Mouse (Mus musculus): ENCODE results near the gene Sox5. TPM values are rescaled to one million over a fixed set of nuclear protein-coding genes. Genes with fewer than 3 reads are reported as not detected.

Sox5 gene
- total and polyA plus RNA-seq, 2 experiments from 2014 or later = 26.2 to 32.9 TPM

DNA sequence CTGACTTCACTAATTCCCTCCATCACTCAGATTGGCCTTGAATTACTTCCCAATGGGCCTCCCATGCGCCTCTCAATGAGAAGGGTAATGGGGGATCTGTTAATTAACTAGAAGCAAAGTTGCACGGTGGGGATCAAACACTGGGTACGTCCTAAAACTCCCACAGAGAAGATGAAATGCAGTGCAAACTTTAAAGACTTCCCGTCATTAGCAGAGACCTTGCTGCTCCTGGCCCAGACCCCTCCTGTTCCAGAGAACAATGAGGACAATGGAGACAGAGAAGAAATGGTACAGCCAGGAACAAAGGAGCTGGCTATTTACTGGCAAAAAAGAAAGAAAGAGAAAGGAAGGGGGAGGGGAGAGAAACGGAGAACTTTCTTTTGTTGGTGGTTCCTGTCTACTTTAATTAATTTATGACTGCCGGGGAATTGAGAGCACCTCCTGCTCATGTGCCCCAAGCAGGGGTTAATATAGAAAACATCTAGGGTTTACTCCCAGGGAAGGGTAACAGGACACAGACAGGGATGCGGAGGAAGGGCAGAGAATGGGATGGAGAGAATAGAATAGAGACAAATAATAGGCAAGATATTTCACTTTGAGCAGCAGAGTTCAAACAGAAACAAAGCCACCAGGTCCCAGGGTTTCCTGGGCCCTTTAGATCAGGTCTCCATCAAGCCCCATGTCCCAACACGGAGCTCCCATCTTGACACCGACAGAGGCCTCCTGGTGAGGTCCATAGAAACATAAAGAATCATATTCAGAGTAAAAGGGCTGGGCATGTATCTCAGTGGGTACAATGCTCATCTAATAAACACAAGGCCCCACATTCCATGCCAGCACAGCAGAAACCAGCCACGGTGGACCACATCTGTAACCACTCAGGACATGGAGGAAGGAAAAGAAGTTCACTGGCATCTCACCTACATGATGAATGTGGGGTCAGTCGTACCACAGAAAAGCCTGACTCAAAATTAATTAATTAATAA, 327.2 kb downstream of the Sox5 start:
- no peak for DNase-seq (ENCODE audit: low spot score)
- 24% methylated on average over 11 of the region's 11 CpGs for WGBS
- no peak for TF ChIP-seq CTCF (IDR thresholded peaks at IDR 0.05; ENCODE audit: low read depth)
- Histone ChIP-seq H3K4me3 (ENCODE audit: low read length) (no peak overlapping the region), H3K4me1 (ENCODE audit: insufficient read depth, low read length) (peaks cover 4% of the 10 kb centered on the region; the same call in 1 of the 2 replicates), H3K9ac (replicated peaks; ENCODE audit: low read length) (no peak overlapping the region), H3K36me3 (ENCODE audit: insufficient read depth, low read length) (no peaks in the 10 kb centered on the region), H3K4me2 (ENCODE audit: low read depth, low read length) (no peak overlapping the region), H3K27ac (no peak overlapping the region), H3K9me3 (ENCODE audit: low read length) (no peaks in the 10 kb centered on the region), H3K27me3 (ENCODE audit: insufficient read depth, low read length) (0 out of 2 replicates have a peak, but pooled peaks cover 3% of the 10 kb centered on the region)
- ATAC-seq = no peak

DNA sequence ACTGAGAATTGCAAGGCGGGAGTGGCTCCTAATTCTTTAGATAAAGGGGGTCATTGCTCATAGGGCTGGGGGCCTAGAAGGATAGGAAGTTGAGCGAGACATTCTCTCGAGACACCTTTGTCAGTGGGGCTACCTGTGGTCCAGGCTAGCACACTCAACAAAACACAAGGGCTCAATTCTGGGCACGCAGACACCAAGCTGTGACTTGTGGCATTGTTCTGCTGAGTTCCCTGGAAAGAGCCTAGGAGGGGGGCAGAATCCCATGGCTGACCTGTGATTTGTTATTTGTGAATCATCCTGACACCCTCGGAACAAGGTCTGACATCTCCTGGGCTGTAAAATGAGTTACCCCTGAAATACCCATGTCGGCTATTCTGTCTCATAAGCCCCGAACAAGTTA, 328.2 kb downstream of the Sox5 start:
- H3K27me3 ChIP-seq (ENCODE audit: insufficient read depth, low read length) = 0 out of 2 replicates have a peak, but pooled peaks cover 3% of the 10 kb centered on the region
- no peak for TF ChIP-seq CTCF (IDR thresholded peaks at IDR 0.05; ENCODE audit: low read depth)
- H3K9ac ChIP-seq (replicated peaks; ENCODE audit: low read length) = no peak overlapping the region
- no peak overlapping the region for H3K4me3 ChIP-seq (ENCODE audit: low read length)
- no peak overlapping the region for H3K4me2 ChIP-seq (ENCODE audit: low read depth, low read length)
- DNase-seq (ENCODE audit: low spot score) = no peak
- 41% methylated on average over 7 of the region's 7 CpGs for WGBS
- no peak for ATAC-seq
- no peaks in the 10 kb centered on the region for H3K36me3 ChIP-seq (ENCODE audit: insufficient read depth, low read length)
- H3K9me3 ChIP-seq (ENCODE audit: low read length) = no peaks in the 10 kb centered on the region
- H3K27ac ChIP-seq = no peak overlapping the region
- peaks cover 4% of the 10 kb centered on the region; the same call in 1 of the 2 replicates for H3K4me1 ChIP-seq (ENCODE audit: insufficient read depth, low read length)

DNA sequence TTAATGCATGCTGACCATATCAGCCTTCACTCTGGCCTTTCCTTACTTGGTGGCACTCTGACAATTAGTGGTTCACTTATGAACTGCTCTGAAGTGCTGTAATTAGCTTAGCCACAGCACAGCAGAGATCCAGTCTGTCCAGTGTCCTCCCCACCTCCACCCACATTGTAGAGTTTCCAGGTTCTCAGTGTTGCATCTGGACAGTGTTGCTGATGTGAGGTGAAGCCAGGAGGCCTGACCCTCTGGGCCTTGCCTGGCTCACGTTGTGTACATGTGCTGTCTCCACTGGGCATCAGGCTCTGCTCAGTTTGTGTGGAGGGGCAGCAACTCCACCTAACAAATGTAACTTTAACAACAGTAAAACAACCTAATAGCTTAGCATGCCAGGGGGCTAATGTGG, 328.6 kb downstream of the Sox5 start:
- Histone ChIP-seq H3K9me3 (ENCODE audit: low read length) (no peaks in the 10 kb centered on the region), H3K27ac (no peak overlapping the region), H3K4me3 (ENCODE audit: low read length) (no peak overlapping the region), H3K4me2 (ENCODE audit: low read depth, low read length) (no peak overlapping the region), H3K27me3 (ENCODE audit: insufficient read depth, low read length) (0 out of 2 replicates have a peak, but pooled peaks cover 3% of the 10 kb centered on the region), H3K4me1 (ENCODE audit: insufficient read depth, low read length) (peaks cover 4% of the 10 kb centered on the region; the same call in 1 of the 2 replicates), H3K36me3 (ENCODE audit: insufficient read depth, low read length) (no peaks in the 10 kb centered on the region), H3K9ac (replicated peaks; ENCODE audit: low read length) (no peak overlapping the region)
- no peak for ATAC-seq
- no peak for TF ChIP-seq CTCF (IDR thresholded peaks at IDR 0.05; ENCODE audit: low read depth)
- WGBS = 16% methylated on average over 1 of the region's 1 CpGs
- DNase-seq (ENCODE audit: low spot score) = no peak

DNA sequence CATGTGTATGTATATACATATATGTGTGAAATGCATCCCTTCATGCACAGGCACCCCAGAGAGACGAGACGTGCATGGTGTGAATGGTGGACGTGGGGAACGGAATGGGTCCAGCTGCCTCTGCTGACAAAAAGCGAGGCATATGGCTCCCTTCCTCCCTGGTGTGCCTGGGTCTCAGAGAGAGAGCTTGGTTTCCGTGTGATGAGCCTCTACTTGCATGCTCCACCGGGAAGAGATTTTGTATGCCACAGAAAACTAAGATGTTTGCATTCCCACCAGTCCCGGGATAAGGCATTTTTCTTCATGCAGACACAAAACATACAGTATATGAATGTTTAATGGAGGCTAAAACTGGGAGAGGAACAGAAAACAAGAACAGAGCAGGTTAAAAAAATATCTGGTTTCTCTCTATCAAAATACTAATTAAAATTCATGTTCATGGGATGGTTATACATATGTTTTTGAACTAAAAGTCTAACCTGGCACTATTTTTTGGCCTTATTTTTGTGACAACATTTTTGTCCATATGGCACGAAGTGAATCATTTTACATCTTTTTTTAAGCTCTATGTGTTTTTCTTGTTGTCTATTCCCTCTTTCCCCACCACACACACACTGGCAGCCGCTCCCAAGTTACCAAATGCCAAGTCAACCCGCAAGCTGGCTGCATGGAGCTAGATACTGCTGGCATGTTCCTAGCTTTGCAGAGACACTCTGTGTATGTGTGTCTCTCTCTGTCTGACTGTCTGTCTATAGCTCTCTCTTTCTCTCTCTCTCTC, 329.4 kb downstream of the Sox5 start:
- peak; percentile 34 for DNase-seq (ENCODE audit: low spot score)
- no peak for TF ChIP-seq CTCF (IDR thresholded peaks at IDR 0.05; ENCODE audit: low read depth)
- ATAC-seq = no peak
- 53% methylated on average over 11 of the region's 11 CpGs for WGBS
- H3K27me3 ChIP-seq (ENCODE audit: insufficient read depth, low read length) = 0 out of 2 replicates have a peak, but pooled peaks cover 3% of the 10 kb centered on the region
- no peak overlapping the region for H3K9ac ChIP-seq (replicated peaks; ENCODE audit: low read length)
- H3K4me2 ChIP-seq (ENCODE audit: low read depth, low read length) = no peak overlapping the region
- no peaks in the 10 kb centered on the region for H3K9me3 ChIP-seq (ENCODE audit: low read length)
- H3K4me1 ChIP-seq (ENCODE audit: insufficient read depth, low read length) = peaks cover 4% of the 10 kb centered on the region; the same call in 1 of the 2 replicates
- H3K36me3 ChIP-seq (ENCODE audit: insufficient read depth, low read length) = no peaks in the 10 kb centered on the region
- H3K4me3 ChIP-seq (ENCODE audit: low read length) = no peak overlapping the region
- no peak overlapping the region for H3K27ac ChIP-seq

DNA sequence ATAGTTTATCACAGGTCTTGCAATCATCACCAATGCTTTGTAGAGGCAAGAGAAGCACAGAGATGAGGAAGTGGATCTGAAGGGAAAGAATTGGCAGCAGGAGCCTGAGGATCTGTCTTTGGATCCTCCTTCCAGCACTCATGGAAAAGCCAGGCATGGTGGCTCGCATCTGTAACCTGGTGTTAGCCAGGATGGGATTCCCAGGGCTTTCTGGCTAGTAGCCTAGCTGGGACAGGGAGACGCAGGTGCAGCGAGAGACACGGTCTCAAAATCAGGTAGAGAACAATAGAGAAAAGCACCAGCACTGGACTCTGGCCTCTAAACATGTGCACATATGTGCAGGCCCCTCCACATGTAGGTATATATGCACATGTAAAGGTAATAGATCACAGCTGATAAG, 330.1 kb downstream of the Sox5 start:
- 0 out of 2 replicates have a peak, but pooled peaks cover 3% of the 10 kb centered on the region for H3K27me3 ChIP-seq (ENCODE audit: insufficient read depth, low read length)
- H3K4me2 ChIP-seq (ENCODE audit: low read depth, low read length) = no peak overlapping the region
- ATAC-seq (no peak), DNase-seq (ENCODE audit: low spot score) (no peak)
- TF ChIP-seq CTCF (IDR thresholded peaks at IDR 0.05; ENCODE audit: low read depth) = no peak
- no peak overlapping the region for H3K27ac ChIP-seq
- 86% methylated on average over 4 of the region's 4 CpGs for WGBS
- H3K4me1 ChIP-seq (ENCODE audit: insufficient read depth, low read length) = peaks cover 4% of the 10 kb centered on the region; the same call in 1 of the 2 replicates
- no peaks in the 10 kb centered on the region for H3K9me3 ChIP-seq (ENCODE audit: low read length)
- H3K36me3 ChIP-seq (ENCODE audit: insufficient read depth, low read length) = no peaks in the 10 kb centered on the region
- H3K4me3 ChIP-seq (ENCODE audit: low read length) = no peak overlapping the region
- no peak overlapping the region for H3K9ac ChIP-seq (replicated peaks; ENCODE audit: low read length)

DNA sequence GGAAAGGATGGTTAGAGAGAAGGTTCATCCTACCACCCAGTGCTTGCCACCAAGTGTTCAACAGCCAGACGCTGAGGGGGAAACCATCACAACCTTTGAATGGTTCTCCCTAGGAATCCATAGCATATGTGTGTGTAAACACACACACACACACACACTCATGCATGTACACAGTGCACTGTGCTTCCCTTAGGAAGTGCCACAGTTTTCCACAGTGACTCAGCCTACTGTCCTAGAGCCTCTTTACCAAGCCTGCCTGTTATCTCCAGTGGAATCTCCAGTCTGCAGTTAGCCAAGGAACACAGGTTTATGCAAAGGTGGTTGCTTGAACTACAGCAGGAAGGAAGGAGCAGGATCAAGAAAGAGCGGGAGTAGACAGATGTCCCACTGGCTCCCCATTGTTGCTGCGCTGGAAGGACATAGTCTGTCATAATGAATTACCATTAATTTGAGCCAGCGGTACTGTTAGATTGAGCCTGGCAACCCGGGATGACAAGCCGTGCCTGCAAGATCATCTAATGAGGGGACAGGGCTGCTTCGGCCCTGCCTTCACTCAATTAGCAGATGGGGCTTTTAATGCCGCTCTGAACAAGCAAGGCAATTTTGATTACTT, 335.9 kb downstream of the Sox5 start:
- Histone ChIP-seq H3K27me3 (ENCODE audit: insufficient read depth, low read length) (no peaks in the 10 kb centered on the region), H3K4me1 (ENCODE audit: insufficient read depth, low read length) (no peaks in the 10 kb centered on the region), H3K9ac (replicated peaks; ENCODE audit: low read length) (no peak overlapping the region), H3K4me3 (ENCODE audit: low read length) (no peak overlapping the region), H3K27ac (no peak overlapping the region), H3K36me3 (ENCODE audit: insufficient read depth, low read length) (no peaks in the 10 kb centered on the region), H3K4me2 (ENCODE audit: low read depth, low read length) (no peak overlapping the region), H3K9me3 (ENCODE audit: low read length) (no peaks in the 10 kb centered on the region)
- DNase-seq (ENCODE audit: low spot score) (peak; percentile 55), ATAC-seq (peak; percentile 74)
- no peak for TF ChIP-seq CTCF (IDR thresholded peaks at IDR 0.05; ENCODE audit: low read depth)
- WGBS = 30% methylated on average over 8 of the region's 8 CpGs
